Mouse (Mus musculus): ENCODE results near the gene Gdf2. TPM values are rescaled to one million over a fixed set of nuclear protein-coding genes. Genes with fewer than 3 reads are reported as not detected.

The Gdf2 gene
- total and polyA plus RNA-seq, 2 experiments from 2014 or later, result 0.06 to 0.37 TPM

DNA sequence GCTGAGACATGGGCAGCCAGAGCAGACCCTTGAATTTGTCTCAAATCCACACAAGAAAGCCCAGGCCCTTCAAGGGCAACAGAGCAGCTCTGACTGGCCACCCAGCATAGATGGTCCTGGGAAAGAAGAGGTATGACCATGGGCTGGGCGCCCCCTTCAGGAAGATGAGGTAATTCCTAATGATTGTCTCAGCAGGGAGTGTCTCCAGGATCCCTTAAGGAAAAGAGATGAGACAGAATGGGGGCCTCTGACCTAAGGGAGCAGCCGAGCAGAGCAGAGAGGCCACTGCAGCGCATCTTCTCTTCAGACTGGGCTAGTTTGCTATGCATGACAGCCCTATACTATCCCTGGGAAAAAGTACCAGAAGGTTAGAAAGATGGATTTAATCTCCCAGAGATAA is 27.1 kb upstream of the Gdf2 start:
- H3K9me3 ChIP-seq (ENCODE audit: low read length), result no peaks in the 10 kb centered on the region
- ATAC-seq (no peak), DNase-seq (ENCODE audit: low spot score) (peak; percentile 54)
- no peak overlapping the region for H3K9ac ChIP-seq (replicated peaks; ENCODE audit: low read length)
- no peaks in the 10 kb centered on the region for H3K36me3 ChIP-seq (ENCODE audit: insufficient read depth, low read length)
- H3K4me2 ChIP-seq (ENCODE audit: low read depth, low read length), result no peak overlapping the region
- H3K4me1 ChIP-seq (ENCODE audit: insufficient read depth, low read length), result no peaks in the 10 kb centered on the region
- H3K27ac ChIP-seq, result no peak overlapping the region
- H3K27me3 ChIP-seq (ENCODE audit: insufficient read depth, low read length), result 0 out of 2 replicates have a peak, but pooled peaks cover 3% of the 10 kb centered on the region
- peak; percentile 67 for TF ChIP-seq CTCF (IDR thresholded peaks at IDR 0.05; ENCODE audit: low read depth)
- no peak overlapping the region for H3K4me3 ChIP-seq (ENCODE audit: low read length)
- 34% methylated on average over 3 of the region's 3 CpGs for WGBS

- DNase-seq (ENCODE audit: low spot score), result no peak
Measured at GRCm38 (mm10) chr14:33914206-33914605, 26.6 kb upstream of the Gdf2 start.

GRCm38 (mm10) chr14:33920727-33921559 is 19.9 kb upstream of the Gdf2 start:
- H3K36me3 ChIP-seq (ENCODE audit: insufficient read depth, low read length), result no peaks in the 10 kb centered on the region
- DNase-seq (ENCODE audit: low spot score), result peak; percentile 67
- WGBS, result 16% methylated on average over 14 of the region's 14 CpGs
- peak; percentile 72 for ATAC-seq
- no peak overlapping the region for H3K4me2 ChIP-seq (ENCODE audit: low read depth, low read length)
- H3K4me1 ChIP-seq (ENCODE audit: insufficient read depth, low read length), result peaks cover 5% of the 10 kb centered on the region; the same call in 1 of the 2 replicates
- H3K4me3 ChIP-seq (ENCODE audit: low read length), result no peak overlapping the region
- TF ChIP-seq CTCF (IDR thresholded peaks at IDR 0.05; ENCODE audit: low read depth), result no peak
- H3K9me3 ChIP-seq (ENCODE audit: low read length), result no peaks in the 10 kb centered on the region
- H3K27ac ChIP-seq, result peak overlapping the region; percentile 42; the same call in 1 of the 2 replicates
- H3K27me3 ChIP-seq (ENCODE audit: insufficient read depth, low read length), result peaks cover 16% of the 10 kb centered on the region; the same call in 1 of the 2 replicates
- no peak overlapping the region for H3K9ac ChIP-seq (replicated peaks; ENCODE audit: low read length)

More at GRCm38 (mm10) chr14:33914206-33914605, 26.6 kb upstream of the Gdf2 start:
- Histone ChIP-seq H3K9me3 (ENCODE audit: low read length) (no peaks in the 10 kb centered on the region), H3K4me3 (ENCODE audit: low read length) (no peak overlapping the region), H3K4me2 (ENCODE audit: low read depth, low read length) (no peak overlapping the region), H3K9ac (replicated peaks; ENCODE audit: low read length) (no peak overlapping the region), H3K27me3 (ENCODE audit: insufficient read depth, low read length) (0 out of 2 replicates have a peak, but pooled peaks cover 3% of the 10 kb centered on the region), H3K27ac (no peak overlapping the region), H3K36me3 (ENCODE audit: insufficient read depth, low read length) (no peaks in the 10 kb centered on the region), H3K4me1 (ENCODE audit: insufficient read depth, low read length) (no peaks in the 10 kb centered on the region)
- no peak for TF ChIP-seq CTCF (IDR thresholded peaks at IDR 0.05; ENCODE audit: low read depth)
- no peak for ATAC-seq
- 74% methylated on average over 9 of the region's 9 CpGs for WGBS

GRCm38 (mm10) chr14:33922771-33923167 is 18.1 kb upstream of the Gdf2 start:
- ATAC-seq, result no peak
- peak overlapping the region; percentile 58 for H3K4me3 ChIP-seq (ENCODE audit: low read length)
- WGBS, result 20% methylated on average over 8 of the region's 8 CpGs
- no peak for DNase-seq (ENCODE audit: low spot score)
- H3K9me3 ChIP-seq (ENCODE audit: low read length), result no peaks in the 10 kb centered on the region
- TF ChIP-seq CTCF (IDR thresholded peaks at IDR 0.05; ENCODE audit: low read depth), result no peak
- peak overlapping the region; percentile 54; the same call in 1 of the 2 replicates for H3K9ac ChIP-seq (replicated peaks; ENCODE audit: low read length)
- H3K36me3 ChIP-seq (ENCODE audit: insufficient read depth, low read length), result no peaks in the 10 kb centered on the region
- H3K27me3 ChIP-seq (ENCODE audit: insufficient read depth, low read length), result peaks cover 16% of the 10 kb centered on the region; the same call in 1 of the 2 replicates
- H3K4me2 ChIP-seq (ENCODE audit: low read depth, low read length), result peak overlapping the region; percentile 94
- H3K4me1 ChIP-seq (ENCODE audit: insufficient read depth, low read length), result peaks cover 5% of the 10 kb centered on the region; the same call in 1 of the 2 replicates
- H3K27ac ChIP-seq, result 0 out of 2 replicates have a peak overlapping the region, but pooled peaks have one; percentile 54

DNA sequence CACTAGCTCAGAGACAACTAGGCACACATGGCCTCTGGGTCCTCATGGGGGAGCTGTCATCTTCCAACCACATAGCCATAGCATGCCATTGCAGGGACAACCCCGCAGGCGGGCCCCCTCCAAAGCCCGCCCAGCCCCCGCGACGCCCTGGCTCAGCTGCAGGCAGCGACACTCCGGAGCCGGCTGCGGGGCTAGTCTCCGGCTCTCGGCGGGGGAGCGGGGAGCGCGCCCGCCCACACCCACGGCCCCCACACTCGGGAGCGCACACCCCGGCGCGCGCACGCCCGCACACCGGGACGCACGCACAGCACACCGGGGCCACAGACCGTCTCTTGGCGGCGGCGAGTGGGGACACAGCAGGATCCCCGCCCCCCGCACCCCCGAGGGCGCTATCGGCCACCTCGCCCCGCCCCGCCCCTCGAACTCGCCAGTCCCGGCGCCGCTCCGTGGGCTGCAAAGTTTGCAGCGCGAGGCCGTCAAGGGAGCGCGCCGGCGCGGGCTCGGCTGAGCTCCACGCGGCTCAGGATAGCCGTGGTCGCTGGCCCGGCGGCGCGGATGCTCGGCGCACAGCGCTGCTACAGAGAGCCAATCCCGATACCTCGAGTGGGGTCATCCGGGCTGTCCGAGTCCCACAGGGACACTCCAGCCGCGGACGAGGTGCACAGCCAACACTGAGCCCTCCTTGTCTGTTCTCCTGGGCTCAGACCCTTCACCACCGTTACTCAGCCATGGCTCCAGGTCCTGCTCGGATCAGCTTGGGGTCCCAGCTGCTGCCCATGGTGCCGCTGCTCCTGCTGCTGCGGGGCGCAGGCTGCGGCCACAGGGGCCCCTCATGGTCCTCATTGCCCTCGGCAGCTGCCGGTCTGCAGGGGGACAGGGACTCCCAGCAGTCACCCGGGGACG is 17.4 kb upstream of the Gdf2 start, which contains the start of gene Gdf10:
Gdf10 (plus strand) TSS at position 420 of the 903 bp plus-strand sequence.
- Histone ChIP-seq H3K27ac (peak within 1 kb of the TSS; percentile 54; the same call in 1 of the 2 replicates), H3K9ac (replicated peaks; ENCODE audit: low read length) (peak within 1 kb of the TSS; percentile 54), H3K36me3 (ENCODE audit: insufficient read depth, low read length) (no peaks in the 10 kb centered on the region), H3K4me3 (ENCODE audit: low read length) (peak within 1 kb of the TSS; percentile 58), H3K9me3 (ENCODE audit: low read length) (no peaks in the 10 kb centered on the region), H3K4me1 (ENCODE audit: insufficient read depth, low read length) (peaks cover 5% of the 10 kb centered on the region; the same call in 1 of the 2 replicates), H3K27me3 (ENCODE audit: insufficient read depth, low read length) (peaks cover 16% of the 10 kb centered on the region; the same call in 1 of the 2 replicates), H3K4me2 (ENCODE audit: low read depth, low read length) (peak within 1 kb of the TSS; percentile 94)
- peak; percentile 75 for ATAC-seq
- WGBS, result under 1% methylated on average over 73 of the region's 85 CpGs
- peak; percentile 37 for TF ChIP-seq CTCF (IDR thresholded peaks at IDR 0.05; ENCODE audit: low read depth)
- DNase-seq (ENCODE audit: low spot score), result peak; percentile 67

DNA sequence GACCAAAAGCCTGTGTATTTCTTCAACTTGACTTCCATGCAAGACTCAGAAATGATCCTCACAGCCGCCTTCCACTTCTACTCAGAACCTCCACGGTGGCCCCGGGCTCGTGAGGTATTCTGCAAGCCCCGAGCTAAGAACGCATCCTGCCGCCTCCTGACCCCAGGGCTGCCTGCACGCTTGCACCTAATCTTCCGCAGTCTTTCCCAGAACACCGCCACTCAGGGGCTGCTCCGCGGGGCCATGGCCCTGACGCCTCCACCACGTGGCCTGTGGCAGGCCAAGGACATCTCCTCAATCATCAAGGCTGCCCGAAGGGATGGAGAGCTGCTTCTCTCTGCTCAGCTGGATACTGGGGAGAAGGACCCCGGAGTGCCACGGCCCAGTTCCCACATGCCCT is 9.0 kb upstream of the Gdf2 start:
- no peak for ATAC-seq
- H3K9ac ChIP-seq (replicated peaks; ENCODE audit: low read length), result no peak overlapping the region
- no peaks in the 10 kb centered on the region for H3K36me3 ChIP-seq (ENCODE audit: insufficient read depth, low read length)
- no peak for TF ChIP-seq CTCF (IDR thresholded peaks at IDR 0.05; ENCODE audit: low read depth)
- no peaks in the 10 kb centered on the region for H3K9me3 ChIP-seq (ENCODE audit: low read length)
- no peak overlapping the region for H3K4me2 ChIP-seq (ENCODE audit: low read depth, low read length)
- H3K4me3 ChIP-seq (ENCODE audit: low read length), result no peak overlapping the region
- H3K4me1 ChIP-seq (ENCODE audit: insufficient read depth, low read length), result no peaks in the 10 kb centered on the region
- 0 out of 2 replicates have a peak, but pooled peaks cover 8% of the 10 kb centered on the region for H3K27me3 ChIP-seq (ENCODE audit: insufficient read depth, low read length)
- 68% methylated on average over 17 of the region's 17 CpGs for WGBS
- H3K27ac ChIP-seq, result no peak overlapping the region
- DNase-seq (ENCODE audit: low spot score), result no peak

All from hindbrain, postnatal 0 days (tissue).